Mouse (Mus musculus) kidney, postnatal 0 days (tissue): ENCODE measurements around the gene Map4k2. TPM values are rescaled to one million over a fixed set of nuclear protein-coding genes. Genes with fewer than 3 reads are reported as not detected.

ENCODE experiments used
- ATAC-seq: fragments of 200-750 bp; cut with Nextera tagmentation; replicated peaks from 2 replicates; pipeline ENCODE4 v1.8.0; 2017; ENCODE audit warnings: low read depth, moderate number of reproducible peaks, moderate TSS enrichment, moderate library complexity; ENCODE audit not compliant: low FRiP score
- DNase-seq: peaks from one replicate; pipeline ENCODE4 v3.0.0-alpha.2; 2016; ENCODE audit warnings: low spot score
- H3K27ac ChIP-seq: fragments of 300-500 bp; sonication (generic); 2 replicates; pipeline ENCODE4 v1.5.1; 2014; ENCODE audit warnings: mild to moderate bottlenecking
- H3K27me3 ChIP-seq: fragments of 300-500 bp; sonication (generic); 2 replicates; pipeline ENCODE4 v1.6.1; 2014; ENCODE audit warnings: low read length, mixed read lengths; ENCODE audit not compliant: insufficient read depth
- H3K36me3 ChIP-seq: fragments of 300-500 bp; sonication (generic); 2 replicates; pipeline ENCODE4 v1.6.1; 2014; ENCODE audit warnings: low read length, mixed read lengths; ENCODE audit not compliant: insufficient read depth
- H3K4me1 ChIP-seq: fragments of 300-500 bp; sonication (generic); replicated peaks from 2 replicates; pipeline ENCODE4 v1.6.1; 2014; ENCODE audit warnings: antibody characterized with exemption, low read length, mixed read lengths; ENCODE audit not compliant: insufficient read depth
- H3K4me2 ChIP-seq: fragments of 300-500 bp; sonication (generic); 2 replicates; pipeline ENCODE4 v1.6.1; 2014; ENCODE audit warnings: mild to moderate bottlenecking, low read length, moderate library complexity, mixed read lengths
- H3K4me3 ChIP-seq: fragments of 300-500 bp; sonication (generic); replicated peaks from 2 replicates; pipeline ENCODE4 v1.5.1; 2014; ENCODE audit warnings: low read depth, low read length
- H3K9ac ChIP-seq: fragments of 300-500 bp; sonication (generic); 2 replicates; pipeline ENCODE4 v1.6.1; 2014; ENCODE audit warnings: low read depth, low read length
- H3K9me3 ChIP-seq: fragments of 300-500 bp; sonication (generic); replicated peaks from 2 replicates; pipeline ENCODE4 v1.6.1; 2016; ENCODE audit warnings: low read length, inconsistent platforms, mixed read lengths
- CTCF ChIP-seq: IDR thresholded peaks from 2 replicates; pipeline ENCODE4 v1.5.1; 2016; ENCODE audit warnings: antibody characterized with exemption, low read depth, mild to moderate bottlenecking, moderate library complexity
- WGBS: fragments of 180-500 bp; shearing (Covaris S2); extraction: QIAGEN DNeasy Blood & Tissue Kit; methylation state at CpG from one replicate; pipeline ENCODE4 v1.1.7; 2014; 5-methylcytosine and 5-hydroxymethylcytosine counted together
- polyA plus RNA-seq: library from polyadenylated mRNA; unstranded; fragments of >200 nt; fragmentation: Nextera tagmentation; extraction: Ambion mirVana; gene quantifications from 2 replicates; pipeline ENCODE4 v1.2.1, GENCODE M21; 2015

The Map4k2 gene
- polyA plus RNA-seq, 1 experiment from 2014 or later: 12.2 TPM

DNA sequence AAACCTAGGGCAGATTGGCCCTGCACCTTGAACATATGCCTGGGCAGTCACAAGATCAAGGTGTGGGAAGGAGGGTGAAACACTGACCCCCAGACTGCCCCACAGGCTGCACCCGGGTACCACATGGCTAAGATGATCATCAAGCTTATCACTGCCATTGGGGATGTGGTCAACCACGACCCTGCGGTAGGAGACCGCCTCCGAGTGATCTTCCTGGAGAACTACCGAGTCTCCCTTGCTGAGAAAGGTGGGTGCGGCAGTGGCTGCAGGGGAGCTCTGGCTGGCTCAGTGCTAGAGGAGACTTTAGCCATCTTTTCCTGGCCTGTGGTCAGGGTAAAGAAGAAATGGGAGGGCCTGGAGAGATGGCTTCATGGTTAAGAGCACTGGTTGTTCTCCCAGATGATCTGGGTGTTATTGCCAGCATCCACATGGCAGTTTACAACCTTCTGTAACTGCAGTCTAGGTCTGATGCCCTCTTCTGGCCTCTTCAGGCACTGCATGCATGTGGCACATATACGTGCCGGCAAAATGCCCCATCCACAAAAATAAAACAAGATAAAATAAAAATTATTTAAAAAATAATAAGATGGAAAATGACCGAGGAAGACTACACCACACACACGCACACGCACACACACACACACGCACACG is 51.9 kb downstream of the Map4k2 start:
- Histone ChIP-seq H3K4me3 (no peak overlapping the region), H3K27me3 (no peaks in the 10 kb centered on the region), H3K4me1 (peaks cover 3% of the 10 kb centered on the region; the same call in 1 of the 2 replicates), H3K27ac (no peak overlapping the region), H3K4me2 (no peak overlapping the region), H3K9ac (no peak overlapping the region), H3K36me3 (0 out of 2 replicates have a peak, but pooled peaks cover 3% of the 10 kb centered on the region), H3K9me3 (no peaks in the 10 kb centered on the region)
- WGBS: 89% methylated on average over 14 of the region's 14 CpGs
- ATAC-seq (no peak), DNase-seq (no peak)
- peak; percentile 47 for TF ChIP-seq CTCF

DNA sequence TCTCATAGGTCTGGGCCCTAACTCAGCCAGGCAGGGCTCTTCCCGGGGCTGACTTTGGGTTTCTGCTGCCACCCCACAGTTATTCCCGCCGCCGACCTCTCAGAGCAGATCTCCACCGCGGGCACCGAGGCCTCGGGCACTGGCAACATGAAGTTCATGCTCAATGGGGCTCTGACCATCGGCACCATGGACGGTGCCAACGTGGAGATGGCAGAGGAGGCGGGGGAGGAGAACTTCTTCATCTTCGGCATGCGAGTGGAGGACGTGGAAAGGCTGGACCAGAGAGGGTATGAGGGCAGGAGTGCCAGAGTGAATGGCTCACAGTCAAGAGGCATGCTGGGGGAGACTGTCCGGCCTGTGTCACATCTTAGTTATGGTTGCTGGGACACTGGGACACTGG is 52.7 kb downstream of the Map4k2 start:
- H3K9me3 ChIP-seq: no peaks in the 10 kb centered on the region
- 87% methylated on average over 16 of the region's 16 CpGs for WGBS
- no peak for TF ChIP-seq CTCF
- DNase-seq: no peak
- H3K36me3 ChIP-seq: 0 out of 2 replicates have a peak, but pooled peaks cover 3% of the 10 kb centered on the region
- no peak overlapping the region for H3K9ac ChIP-seq
- H3K4me1 ChIP-seq: peaks cover 10% of the 10 kb centered on the region; the same call in 1 of the 2 replicates
- H3K4me3 ChIP-seq: no peak overlapping the region
- H3K27me3 ChIP-seq: no peaks in the 10 kb centered on the region
- no peak overlapping the region for H3K4me2 ChIP-seq
- H3K27ac ChIP-seq: no peak overlapping the region
- ATAC-seq: no peak

DNA sequence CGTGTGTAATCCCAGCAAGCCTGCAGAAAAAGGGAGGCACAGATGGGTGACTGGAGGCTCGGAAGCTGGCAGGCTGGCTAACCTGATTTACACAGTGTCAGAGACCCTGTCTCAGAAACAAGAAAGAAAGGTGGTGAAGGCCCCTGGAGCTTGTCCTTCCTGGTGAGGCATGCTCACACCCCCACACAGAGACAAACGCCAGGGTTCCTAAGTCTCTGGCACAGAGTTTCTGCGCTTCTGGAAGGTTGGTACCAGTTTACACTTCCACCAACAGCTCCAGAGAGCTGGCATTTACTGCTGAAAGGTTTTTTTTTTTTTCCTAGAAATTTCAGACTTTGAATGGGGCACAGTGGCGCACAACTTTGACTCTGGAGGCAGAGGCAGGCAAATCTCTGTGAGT is 55.3 kb downstream of the Map4k2 start:
- 66% methylated on average over 5 of the region's 5 CpGs for WGBS
- Histone ChIP-seq H3K4me2 (no peak overlapping the region), H3K4me1 (peaks cover 22% of the 10 kb centered on the region), H3K27me3 (no peaks in the 10 kb centered on the region), H3K9ac (no peak overlapping the region), H3K36me3 (0 out of 2 replicates have a peak, but pooled peaks cover 3% of the 10 kb centered on the region), H3K27ac (no peak overlapping the region), H3K4me3 (no peak overlapping the region), H3K9me3 (no peaks in the 10 kb centered on the region)
- TF ChIP-seq CTCF: no peak
- no peak for DNase-seq
- no peak for ATAC-seq

DNA sequence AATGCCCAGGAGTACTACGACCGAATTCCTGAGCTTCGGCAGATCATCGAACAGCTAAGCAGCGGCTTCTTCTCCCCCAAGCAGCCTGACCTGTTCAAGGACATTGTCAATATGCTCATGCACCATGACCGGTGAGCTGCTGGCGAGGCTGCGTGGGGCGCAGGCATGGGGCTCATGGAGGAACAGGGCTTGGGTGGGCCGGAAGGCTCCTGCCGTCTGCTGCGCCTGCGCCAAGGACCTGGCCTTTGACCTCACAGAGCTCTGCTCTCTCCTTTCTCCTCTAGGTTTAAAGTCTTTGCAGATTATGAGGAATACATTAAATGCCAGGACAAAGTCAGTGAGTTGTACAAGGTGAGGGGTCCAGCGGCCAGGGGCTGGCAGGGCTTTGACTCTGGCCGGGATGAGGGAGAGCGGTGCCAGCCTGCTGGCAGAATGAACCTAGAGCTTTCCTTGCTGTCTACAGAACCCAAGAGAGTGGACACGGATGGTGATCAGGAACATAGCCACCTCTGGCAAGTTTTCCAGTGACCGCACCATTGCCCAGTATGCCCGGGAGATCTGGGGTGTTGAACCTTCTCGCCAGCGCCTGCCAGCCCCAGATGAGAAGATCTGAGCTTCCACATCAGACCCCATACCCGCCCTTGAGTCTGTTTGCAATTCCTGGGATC is 56.8 kb downstream of the Map4k2 start:
- Histone ChIP-seq H3K9me3 (no peaks in the 10 kb centered on the region), H3K9ac (no peak overlapping the region), H3K27me3 (no peaks in the 10 kb centered on the region), H3K36me3 (0 out of 2 replicates have a peak, but pooled peaks cover 2% of the 10 kb centered on the region), H3K4me2 (no peak overlapping the region), H3K4me3 (no peak overlapping the region), H3K27ac (no peak overlapping the region), H3K4me1 (peaks cover 32% of the 10 kb centered on the region)
- no peak for DNase-seq
- no peak for TF ChIP-seq CTCF
- WGBS: 76% methylated on average over 22 of the region's 22 CpGs
- ATAC-seq: no peak

DNA sequence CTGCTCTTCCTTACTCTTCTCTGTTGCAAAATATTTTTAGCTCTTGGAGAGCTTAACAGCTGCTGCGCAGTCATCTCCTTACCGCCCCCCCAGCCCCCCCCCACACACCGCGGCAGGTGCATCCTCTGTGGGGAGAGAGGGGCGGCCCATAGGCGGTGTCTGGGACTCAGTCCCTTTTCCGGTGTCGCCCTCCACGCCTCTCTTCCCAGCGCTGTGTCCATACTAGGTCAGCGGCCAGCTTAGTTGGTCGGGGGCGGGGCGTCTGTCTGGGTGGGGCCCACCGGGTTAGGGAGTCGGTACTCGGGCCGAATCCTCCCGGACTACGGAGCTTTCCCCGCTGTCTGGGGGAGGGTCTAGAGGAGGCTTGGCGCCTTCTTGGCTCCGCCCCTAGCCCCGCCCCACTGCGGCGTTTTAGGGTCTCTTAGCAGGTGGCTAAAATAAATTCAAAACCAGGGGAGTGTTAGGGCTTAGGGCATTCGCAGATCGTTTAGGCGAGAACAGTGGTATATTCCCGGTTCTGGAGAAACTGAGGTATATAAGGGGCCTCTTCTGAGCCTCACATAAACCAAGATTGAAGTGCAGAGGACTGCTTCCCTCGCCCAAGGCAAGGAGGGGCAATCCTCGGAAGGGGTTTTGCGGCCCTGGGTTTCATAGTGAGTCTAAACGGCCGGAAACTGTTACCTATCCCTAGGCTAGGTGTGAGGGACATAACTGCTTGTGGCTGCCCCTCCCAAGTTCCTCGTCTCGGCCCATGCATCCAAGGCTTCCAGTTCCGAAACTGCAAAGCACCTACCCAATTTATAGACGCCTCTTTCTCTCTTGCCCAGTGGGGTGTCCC is 57.7 kb downstream of the Map4k2 start:
- peak; percentile 61 for DNase-seq
- H3K27me3 ChIP-seq: no peaks in the 10 kb centered on the region
- H3K9ac ChIP-seq: peak overlapping the region; percentile 67; the same call in 1 of the 2 replicates
- H3K4me3 ChIP-seq: peak overlapping the region; percentile 52
- WGBS: 2% methylated on average over 39 of the region's 39 CpGs
- H3K27ac ChIP-seq: peak overlapping the region; percentile 52; the same call in 1 of the 2 replicates
- H3K4me1 ChIP-seq: peaks cover 32% of the 10 kb centered on the region
- H3K4me2 ChIP-seq: peak overlapping the region; percentile 91
- ATAC-seq: peak; percentile 16; the same call in 1 of the 2 replicates
- no peaks in the 10 kb centered on the region for H3K36me3 ChIP-seq
- no peaks in the 10 kb centered on the region for H3K9me3 ChIP-seq
- no peak for TF ChIP-seq CTCF
